Mouse (Mus musculus): ENCODE measurements around the gene 2900026A02Rik. TPM values are rescaled to one million over a fixed set of nuclear protein-coding genes. Genes with fewer than 3 reads are reported as not detected.

2900026A02Rik gene
- polyA plus RNA-seq, 1 experiment: not detected

DNA sequence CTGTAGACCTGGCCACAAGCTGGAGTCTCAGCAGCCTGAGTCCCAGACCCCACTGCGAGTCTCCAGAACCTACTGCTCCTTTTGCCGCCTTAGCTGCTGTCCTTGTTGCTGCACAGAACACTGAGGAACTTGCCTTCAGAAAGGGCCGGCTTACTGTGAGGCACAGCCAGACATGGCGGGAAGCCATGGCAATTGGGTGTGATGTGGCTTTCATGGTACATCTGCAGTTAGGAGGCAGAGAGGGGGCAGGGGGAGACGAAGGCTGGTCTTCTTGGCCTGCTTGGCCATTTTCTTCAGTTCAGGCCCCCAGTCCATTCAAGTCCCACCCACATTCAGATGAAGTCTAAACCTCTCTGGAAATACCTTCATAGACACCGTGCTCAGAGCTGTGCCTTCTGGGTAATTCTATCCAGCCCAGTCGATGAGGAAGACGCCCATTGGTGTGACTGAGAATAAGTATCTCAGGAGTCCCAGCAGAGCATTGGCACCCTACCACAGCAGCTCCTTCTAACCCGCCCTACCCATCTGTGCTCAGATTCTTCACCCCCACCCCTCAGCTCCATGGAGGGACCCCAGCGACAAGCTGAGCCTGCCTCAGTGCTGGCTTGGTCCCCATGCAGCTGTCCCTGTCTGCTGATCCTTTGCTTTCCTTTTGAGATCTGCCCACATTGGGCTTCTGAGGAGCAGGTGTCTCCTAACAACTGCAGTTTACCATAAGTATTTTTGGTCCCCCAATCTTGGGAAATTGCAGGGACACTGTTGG is 175.3 kb downstream of the 2900026A02Rik start:
- no peak for TF ChIP-seq GATA1 (IDR thresholded peaks at IDR 0.05; ENCODE audit: low read length)

DNA sequence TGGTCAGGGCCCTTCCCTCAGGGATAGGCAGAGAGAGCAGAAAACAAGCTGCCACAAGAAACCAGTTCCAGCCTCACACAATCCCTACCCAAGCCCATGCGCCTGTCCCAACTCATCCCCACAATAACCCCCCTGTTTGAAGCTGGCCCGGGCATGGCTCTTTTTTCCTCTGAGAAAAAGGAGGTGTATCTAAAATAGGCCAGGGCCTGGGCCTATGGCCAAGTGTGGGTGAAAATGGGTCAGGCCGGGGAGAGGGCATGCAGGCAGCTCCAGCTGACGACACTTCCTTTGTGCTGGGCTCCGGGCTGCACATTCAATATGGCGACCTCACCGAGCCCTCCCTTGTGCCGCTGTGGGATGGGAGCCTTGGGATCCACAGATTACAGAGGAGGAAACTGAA is 177.5 kb downstream of the 2900026A02Rik start:
- no peak for TF ChIP-seq GATA1 (IDR thresholded peaks at IDR 0.05; ENCODE audit: low read length)

DNA sequence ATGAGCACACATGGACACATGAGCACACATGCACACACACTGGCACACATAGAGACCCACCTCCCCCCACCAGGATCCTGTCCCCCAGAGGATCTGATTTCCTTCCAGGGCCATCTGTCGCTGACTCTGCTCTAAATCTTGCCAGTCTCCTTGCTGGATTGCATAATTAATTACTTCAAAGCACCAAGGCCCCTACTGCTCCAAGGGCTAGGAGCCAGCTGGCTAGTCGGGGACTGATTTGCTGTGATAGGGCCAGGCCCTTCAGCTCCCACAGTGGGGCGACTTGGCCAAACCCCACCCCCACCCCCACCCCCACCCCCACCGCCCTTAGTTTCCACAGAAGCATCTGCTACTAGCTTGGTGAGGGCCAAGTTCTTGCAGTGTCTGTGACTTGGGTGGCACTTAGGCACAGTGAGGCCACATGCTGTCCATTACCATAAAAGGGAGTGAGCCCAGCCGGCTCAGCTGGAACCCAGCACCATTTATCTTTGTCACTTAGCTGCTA is 179.4 kb downstream of the 2900026A02Rik start:
- TF ChIP-seq GATA1 (IDR thresholded peaks at IDR 0.05; ENCODE audit: low read length): no peak

DNA sequence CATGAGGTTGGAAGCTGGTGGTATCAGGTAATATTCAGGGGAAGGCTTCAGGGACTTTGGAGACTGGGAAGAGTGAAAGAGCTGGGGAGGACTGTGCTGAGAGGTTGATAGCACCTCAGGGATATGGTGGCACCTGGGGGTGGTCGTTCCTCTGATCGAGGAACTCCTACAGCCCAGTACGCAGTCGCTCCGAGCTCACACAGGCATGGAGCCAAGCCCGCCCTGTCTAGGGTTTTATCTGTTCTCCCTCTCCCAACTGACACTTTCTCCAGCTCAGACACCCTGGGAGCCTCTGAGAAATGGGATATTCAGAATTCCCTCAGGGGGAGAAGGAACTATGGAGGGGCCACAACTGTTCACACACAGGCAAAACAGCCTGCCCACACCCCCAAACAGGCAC is 180.3 kb downstream of the 2900026A02Rik start:
- TF ChIP-seq GATA1 (IDR thresholded peaks at IDR 0.05; ENCODE audit: low read length): no peak

DNA sequence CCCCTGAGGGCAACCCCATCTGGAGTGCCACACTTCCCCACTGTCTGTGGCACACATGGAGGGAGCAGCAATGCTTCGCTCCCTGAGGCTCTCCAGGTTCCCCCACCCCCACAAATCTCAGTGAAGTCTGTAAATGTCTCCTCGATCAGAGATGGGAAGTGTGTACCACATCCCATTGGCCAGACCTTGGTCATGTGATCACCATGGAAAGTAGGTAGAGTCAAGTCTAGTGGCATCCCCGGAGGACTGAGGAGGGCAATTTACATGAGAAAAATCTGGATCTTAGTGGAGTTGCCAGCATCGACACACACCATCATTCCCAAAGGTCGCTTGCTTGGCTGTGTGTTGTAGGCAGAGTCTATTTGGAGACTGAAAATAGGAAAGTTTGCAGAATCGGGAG is 182.4 kb downstream of the 2900026A02Rik start:
- no peak for TF ChIP-seq GATA1 (IDR thresholded peaks at IDR 0.05; ENCODE audit: low read length)

Other genes starting within 250 kb of the 2900026A02Rik start
- gene Grk3, start 205.4 kb downstream of the 2900026A02Rik start, polyA plus RNA-seq (2012): not detected in 2 replicates
- not detected in 2 replicates for gene Crybb2, start 151.1 kb downstream of the 2900026A02Rik start, polyA plus RNA-seq (2012)
- not detected in 2 replicates for gene Crybb3, start 139.7 kb downstream of the 2900026A02Rik start, polyA plus RNA-seq (2012)
- gene Tmem211, start 5.7 kb upstream of the 2900026A02Rik start, polyA plus RNA-seq (2012): not detected in 2 replicates
- not detected in 2 replicates for gene Sgsm1, start 89.5 kb upstream of the 2900026A02Rik start, polyA plus RNA-seq (2012)
- gene Aym1, start 136.1 kb upstream of the 2900026A02Rik start, polyA plus RNA-seq (2012): not detected in 2 replicates